Mouse (Mus musculus) forebrain, embryonic 11.5 days (tissue): Measurements from ENCODE around the gene Chsy1. TPM values are rescaled to one million over a fixed set of nuclear protein-coding genes. Genes with fewer than 3 reads are reported as not detected.

Experiments
- ATAC-seq: fragments of 200-750 bp; cut with Nextera tagmentation; replicated peaks from 2 replicates; pipeline ENCODE4 v1.8.0; 2017; ENCODE audit warnings: moderate TSS enrichment; ENCODE audit not compliant: low FRiP score
- DNase-seq: peaks from one replicate; pipeline ENCODE4 v3.0.0-alpha.2; 2017; ENCODE audit warnings: low spot score
- H3K27ac ChIP-seq: fragments of 300-500 bp; sonication (generic); 2 replicates; pipeline ENCODE4 v1.5.1; 2014; ENCODE audit warnings: low read depth, low read length
- H3K27me3 ChIP-seq: fragments of 300-500 bp; sonication (generic); 2 replicates; pipeline ENCODE4 v1.6.1; 2014; ENCODE audit warnings: mild to moderate bottlenecking, low read length, mixed read lengths; ENCODE audit not compliant: control insufficient read depth, insufficient read depth
- H3K36me3 ChIP-seq: fragments of 300-500 bp; sonication (generic); 2 replicates; pipeline ENCODE4 v1.6.1; 2014; ENCODE audit warnings: mild to moderate bottlenecking, low read length, moderate library complexity, mixed read lengths; ENCODE audit not compliant: control insufficient read depth, insufficient read depth
- H3K4me1 ChIP-seq: fragments of 300-500 bp; sonication (generic); replicated peaks from 2 replicates; pipeline ENCODE4 v1.6.1; 2014; ENCODE audit warnings: low read length, mixed read lengths; ENCODE audit not compliant: control insufficient read depth, insufficient read depth
- H3K4me2 ChIP-seq: fragments of 300-500 bp; sonication (generic); 2 replicates; pipeline ENCODE4 v1.6.1; 2014; ENCODE audit warnings: low read depth, mild to moderate bottlenecking, low read length, moderate library complexity, mixed read lengths; ENCODE audit not compliant: severe bottlenecking
- H3K4me3 ChIP-seq: fragments of 300-500 bp; sonication (generic); 2 replicates; pipeline ENCODE4 v1.5.1; 2014; ENCODE audit warnings: low read depth, low read length
- H3K9ac ChIP-seq: fragments of 300-500 bp; sonication (generic); 2 replicates; pipeline ENCODE4 v1.6.1; 2014; ENCODE audit warnings: low read length
- H3K9me3 ChIP-seq: fragments of 300-500 bp; sonication (generic); 2 replicates; pipeline ENCODE4 v1.6.1; 2016; ENCODE audit warnings: low read length, mixed read lengths; ENCODE audit not compliant: control insufficient read depth
- WGBS: fragments of 180-500 bp; shearing (Covaris S2); extraction: QIAGEN DNeasy Blood & Tissue Kit; methylation state at CpG from one replicate; pipeline ENCODE4 v1.1.7; 2014; 5-methylcytosine and 5-hydroxymethylcytosine counted together
- polyA plus RNA-seq: library from polyadenylated mRNA; unstranded; fragments of >200 nt; fragmentation: Nextera tagmentation; extraction: Ambion mirVana; gene quantifications from 2 replicates; pipeline ENCODE4 v1.2.1, GENCODE M21; 2014

Gene Chsy1
- polyA plus RNA-seq, 1 experiment from 2014 or later: 17.7 TPM

DNA sequence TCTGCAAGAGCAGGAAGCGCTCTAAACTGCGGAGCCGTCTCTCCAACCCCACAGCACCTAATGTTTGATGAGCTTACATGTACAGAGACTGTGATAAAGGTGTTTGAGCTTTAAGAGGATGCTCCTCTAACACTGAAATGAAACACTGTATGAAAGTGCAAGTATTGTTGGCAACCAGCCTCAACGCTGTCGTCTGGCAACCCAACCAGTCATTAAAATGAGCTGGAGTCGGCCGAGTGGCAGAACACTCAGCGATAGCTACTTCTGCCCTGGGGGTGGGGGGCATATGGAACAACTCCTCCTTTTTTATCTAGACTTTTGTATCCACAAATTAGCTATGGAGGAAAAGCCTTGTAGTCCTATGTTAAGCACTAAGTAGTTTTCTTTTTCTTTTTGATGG lies 40.2 kb downstream of the Chsy1 start:
- ATAC-seq (no peak), DNase-seq (no peak)
- no peaks in the 10 kb centered on the region for H3K4me1 ChIP-seq
- H3K9ac ChIP-seq: no peak overlapping the region
- H3K27ac ChIP-seq: no peak overlapping the region
- no peak overlapping the region for H3K4me3 ChIP-seq
- H3K4me2 ChIP-seq: no peak overlapping the region
- no peaks in the 10 kb centered on the region for H3K27me3 ChIP-seq
- no peaks in the 10 kb centered on the region for H3K9me3 ChIP-seq
- 93% methylated on average over 8 of the region's 8 CpGs for WGBS
- H3K36me3 ChIP-seq: no peaks in the 10 kb centered on the region

DNA sequence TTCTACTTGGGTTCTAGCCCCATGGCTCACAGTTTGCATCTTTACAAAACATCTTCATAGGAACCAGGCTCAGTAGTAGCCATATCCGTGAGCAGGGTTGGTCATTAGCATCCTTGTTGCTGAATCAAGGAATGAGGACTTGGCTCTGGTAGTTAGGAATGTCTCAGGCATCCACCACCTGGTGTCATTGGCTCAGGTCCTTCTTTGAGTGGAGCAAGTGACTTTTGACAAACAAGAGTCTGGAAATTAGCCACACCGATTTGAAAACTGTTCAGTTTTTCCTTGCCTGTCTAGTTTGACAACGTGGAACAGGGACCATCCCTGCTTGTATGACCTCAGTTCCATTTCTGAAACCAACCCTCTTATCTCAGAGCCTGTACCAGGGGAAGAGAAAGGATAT lies 41.1 kb downstream of the Chsy1 start:
- ATAC-seq (no peak), DNase-seq (no peak)
- H3K27ac ChIP-seq: no peak overlapping the region
- H3K36me3 ChIP-seq: no peaks in the 10 kb centered on the region
- no peaks in the 10 kb centered on the region for H3K9me3 ChIP-seq
- H3K4me2 ChIP-seq: no peak overlapping the region
- no peaks in the 10 kb centered on the region for H3K4me1 ChIP-seq
- 92% methylated on average over 3 of the region's 3 CpGs for WGBS
- H3K9ac ChIP-seq: no peak overlapping the region
- H3K27me3 ChIP-seq: no peaks in the 10 kb centered on the region
- no peak overlapping the region for H3K4me3 ChIP-seq

DNA sequence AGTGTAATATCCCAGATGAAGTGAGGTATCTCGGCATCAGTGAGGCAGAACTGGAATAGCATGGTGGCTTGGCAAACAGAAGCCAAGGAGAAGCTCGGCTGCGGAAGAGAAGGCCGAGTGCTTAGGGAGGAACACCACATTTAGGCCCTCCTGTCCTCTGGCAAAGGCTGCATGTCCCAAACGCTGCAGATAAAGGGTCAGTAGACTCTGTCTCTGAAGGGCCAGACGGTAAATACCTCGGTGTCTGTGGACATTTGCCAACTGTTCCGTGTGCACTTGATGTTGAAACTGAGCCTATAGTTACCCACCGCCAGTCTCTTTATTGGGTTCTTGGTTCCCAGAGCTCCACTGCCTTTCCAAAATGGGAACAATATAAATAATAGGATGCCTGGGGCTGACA lies 48.1 kb downstream of the Chsy1 start:
- WGBS: 91% methylated on average over 9 of the region's 9 CpGs
- ATAC-seq: no peak
- no peak for DNase-seq
- Histone ChIP-seq H3K4me3 (no peak overlapping the region), H3K27ac (no peak overlapping the region), H3K9ac (no peak overlapping the region), H3K9me3 (no peaks in the 10 kb centered on the region), H3K36me3 (no peaks in the 10 kb centered on the region), H3K4me2 (no peak overlapping the region), H3K27me3 (no peaks in the 10 kb centered on the region), H3K4me1 (no peaks in the 10 kb centered on the region)

DNA sequence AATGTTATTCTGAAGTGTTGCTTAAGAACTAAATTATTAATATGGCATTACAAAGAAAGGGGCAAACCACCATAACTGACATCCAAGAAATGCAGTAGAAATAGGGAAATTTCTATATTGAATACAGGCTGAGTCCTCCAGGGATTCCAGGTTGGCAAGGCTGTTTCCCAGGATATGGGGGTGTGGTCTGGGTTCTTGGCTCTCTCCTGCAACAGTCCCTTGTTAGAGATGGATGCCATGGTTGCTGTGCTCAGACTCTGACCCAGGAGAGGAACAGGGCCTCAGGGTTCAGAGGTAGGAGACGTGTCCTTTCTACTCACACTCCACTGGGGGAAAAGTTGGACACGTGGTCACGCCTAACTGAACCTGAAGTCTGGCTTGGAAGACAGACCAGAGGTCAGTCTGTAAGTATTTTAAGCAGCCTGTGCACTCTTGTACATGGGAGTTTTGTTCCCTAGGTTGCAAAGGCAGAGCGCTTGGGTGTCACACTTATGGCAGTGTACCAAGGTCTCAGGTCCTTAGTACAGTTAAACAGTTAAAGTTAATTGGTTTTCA lies 48.6 kb downstream of the Chsy1 start:
- Histone ChIP-seq H3K9ac (no peak overlapping the region), H3K4me2 (no peak overlapping the region), H3K4me3 (no peak overlapping the region), H3K4me1 (no peaks in the 10 kb centered on the region), H3K9me3 (no peaks in the 10 kb centered on the region), H3K27ac (no peak overlapping the region), H3K27me3 (no peaks in the 10 kb centered on the region), H3K36me3 (no peaks in the 10 kb centered on the region)
- WGBS: 91% methylated on average over 4 of the region's 4 CpGs
- ATAC-seq: no peak
- no peak for DNase-seq

DNA sequence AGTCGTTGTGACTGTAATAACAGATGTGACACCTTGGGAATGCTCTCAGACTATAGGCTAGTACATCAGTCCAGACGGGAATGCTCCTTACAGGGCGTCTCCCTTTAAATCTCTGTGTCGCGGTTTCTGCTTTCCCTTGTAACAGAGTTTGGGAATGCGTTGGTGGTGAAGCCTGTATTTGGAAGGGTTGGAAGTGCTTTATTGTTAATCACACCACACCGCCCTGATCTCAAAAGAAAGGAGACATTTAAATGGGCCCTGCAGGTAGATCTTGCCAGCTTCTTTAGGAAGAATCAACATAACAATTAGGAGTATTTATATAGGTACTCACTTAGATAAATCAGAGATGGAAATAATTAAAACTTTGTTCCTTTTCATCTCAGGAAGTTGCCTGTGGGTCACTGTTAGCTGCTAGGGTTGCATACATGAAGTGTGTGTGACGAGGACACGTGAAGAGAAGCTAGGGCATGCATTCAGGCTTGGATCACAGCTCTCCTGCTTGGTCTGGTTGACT lies 49.4 kb downstream of the Chsy1 start:
- ATAC-seq (no peak), DNase-seq (no peak)
- no peak overlapping the region for H3K4me3 ChIP-seq
- H3K4me1 ChIP-seq: no peaks in the 10 kb centered on the region
- H3K36me3 ChIP-seq: no peaks in the 10 kb centered on the region
- no peak overlapping the region for H3K9ac ChIP-seq
- no peak overlapping the region for H3K4me2 ChIP-seq
- no peaks in the 10 kb centered on the region for H3K27me3 ChIP-seq
- 73% methylated on average over 9 of the region's 9 CpGs for WGBS
- no peaks in the 10 kb centered on the region for H3K9me3 ChIP-seq
- no peak overlapping the region for H3K27ac ChIP-seq

DNA sequence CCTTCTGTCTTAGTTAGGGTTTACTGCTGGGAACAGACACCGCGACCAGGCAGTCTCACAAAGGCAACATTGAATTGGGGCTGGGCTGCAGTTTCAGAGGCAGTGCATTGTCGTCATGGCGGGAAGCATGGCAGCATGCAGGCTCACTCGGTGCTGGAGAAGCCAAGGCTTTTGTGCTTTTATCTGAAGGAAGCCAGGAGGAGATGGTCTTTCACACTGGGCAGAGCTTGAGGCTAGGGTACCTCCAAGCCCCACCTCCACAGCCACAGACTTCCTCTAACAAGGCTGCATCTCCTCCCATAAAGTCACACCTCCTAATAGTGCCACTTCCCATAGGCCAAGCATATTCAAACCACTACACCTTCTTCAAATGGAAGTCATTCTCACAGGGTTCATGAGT lies 50.6 kb downstream of the Chsy1 start:
- no peak for ATAC-seq
- WGBS: 46% methylated on average over 5 of the region's 5 CpGs
- H3K4me1 ChIP-seq: no peaks in the 10 kb centered on the region

DNA sequence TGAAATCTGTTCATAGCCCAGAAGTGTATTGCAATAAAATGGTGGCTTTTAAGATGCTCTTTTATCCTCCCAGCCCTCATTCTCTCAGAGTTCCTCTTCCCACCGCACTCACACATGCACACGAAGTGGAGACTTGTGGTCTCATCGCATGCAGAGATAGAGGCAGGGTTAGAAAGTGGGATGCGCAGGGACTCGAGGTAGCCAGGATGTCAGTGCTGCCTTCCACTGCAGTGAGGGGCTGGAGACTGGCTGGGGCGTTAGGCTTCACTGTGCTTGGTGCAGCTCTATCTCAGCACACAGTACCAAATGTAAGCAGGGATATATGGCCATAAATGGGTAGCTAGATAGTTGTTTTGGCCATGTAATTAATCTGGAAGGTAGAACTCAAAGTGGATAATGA lies 52.5 kb downstream of the Chsy1 start:
- WGBS: 91% methylated on average over 6 of the region's 6 CpGs
- no peak overlapping the region for H3K9ac ChIP-seq
- H3K27ac ChIP-seq: no peak overlapping the region
- H3K4me3 ChIP-seq: no peak overlapping the region
- ATAC-seq (no peak), DNase-seq (no peak)
- H3K4me2 ChIP-seq: no peak overlapping the region
- H3K27me3 ChIP-seq: no peaks in the 10 kb centered on the region
- H3K9me3 ChIP-seq: no peaks in the 10 kb centered on the region
- no peaks in the 10 kb centered on the region for H3K4me1 ChIP-seq
- no peaks in the 10 kb centered on the region for H3K36me3 ChIP-seq

More for the DNA sequence above, 50.6 kb downstream of the Chsy1 start:
- no peak overlapping the region for H3K9ac ChIP-seq
- H3K4me3 ChIP-seq: no peak overlapping the region
- H3K36me3 ChIP-seq: no peaks in the 10 kb centered on the region
- DNase-seq: no peak
- no peak overlapping the region for H3K27ac ChIP-seq
- H3K9me3 ChIP-seq: no peaks in the 10 kb centered on the region
- no peaks in the 10 kb centered on the region for H3K27me3 ChIP-seq
- no peak overlapping the region for H3K4me2 ChIP-seq

DNA sequence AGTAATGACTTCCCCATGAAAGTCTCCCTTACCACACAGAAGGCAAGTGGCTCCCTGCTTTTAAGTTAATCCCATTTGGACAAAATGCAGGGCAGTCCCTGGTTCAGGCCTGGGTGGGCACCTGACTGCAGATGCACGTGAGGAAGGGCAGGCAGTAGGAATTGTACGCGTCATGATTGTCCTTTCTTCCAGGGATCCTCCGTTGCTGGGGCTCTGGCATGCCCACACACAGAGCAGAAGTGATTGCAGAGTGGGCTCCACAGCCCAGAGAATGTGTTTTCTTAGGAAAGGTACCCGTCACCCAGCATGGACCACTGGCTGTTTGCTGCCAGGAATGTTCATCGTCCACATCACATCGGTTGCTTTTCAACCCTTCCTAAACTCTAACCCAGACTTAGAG lies 53.2 kb downstream of the Chsy1 start:
- H3K27ac ChIP-seq: no peak overlapping the region
- H3K4me1 ChIP-seq: no peaks in the 10 kb centered on the region
- no peak for ATAC-seq
- H3K9me3 ChIP-seq: no peaks in the 10 kb centered on the region
- no peaks in the 10 kb centered on the region for H3K27me3 ChIP-seq
- no peak overlapping the region for H3K4me2 ChIP-seq
- no peaks in the 10 kb centered on the region for H3K36me3 ChIP-seq
- 89% methylated on average over 7 of the region's 7 CpGs for WGBS
- no peak for DNase-seq
- H3K9ac ChIP-seq: no peak overlapping the region
- H3K4me3 ChIP-seq: no peak overlapping the region

DNA sequence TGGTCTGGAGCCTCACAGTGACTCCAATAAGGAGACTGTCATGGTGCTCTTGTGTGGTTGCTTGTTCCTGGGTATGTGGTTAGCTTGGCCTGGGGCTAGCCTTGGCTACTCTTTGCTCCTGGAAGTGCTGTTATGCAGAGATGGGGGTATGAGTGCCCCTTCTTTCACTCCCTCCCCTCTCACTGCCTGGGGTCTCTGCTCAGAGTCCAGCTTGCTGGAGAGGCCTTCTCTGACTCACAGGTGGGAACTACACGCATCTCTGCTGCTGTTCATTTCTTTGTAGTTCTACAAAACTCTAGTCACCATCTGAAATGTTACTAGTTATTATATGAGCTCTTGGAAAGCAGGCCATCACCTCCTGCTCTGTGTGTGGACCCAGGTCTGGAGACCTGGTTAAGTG lies 53.7 kb downstream of the Chsy1 start:
- H3K27ac ChIP-seq: no peak overlapping the region
- DNase-seq: no peak
- H3K36me3 ChIP-seq: no peaks in the 10 kb centered on the region
- no peak overlapping the region for H3K4me3 ChIP-seq
- no peak overlapping the region for H3K9ac ChIP-seq
- no peaks in the 10 kb centered on the region for H3K9me3 ChIP-seq
- H3K4me2 ChIP-seq: no peak overlapping the region
- no peaks in the 10 kb centered on the region for H3K27me3 ChIP-seq
- no peaks in the 10 kb centered on the region for H3K4me1 ChIP-seq
- WGBS: 93% methylated on average over 1 of the region's 1 CpGs
- ATAC-seq: no peak
